Mouse (Mus musculus) kidney, adult 11 months (tissue): ENCODE data around the gene Kcnip4.

Source experiments
- DNase-seq: peaks from one replicate; pipeline ENCODE4 v3.0.0; 2022

The Kcnip4 gene

GRCm38 (mm10) chr5:48544784-48545734 is 979.6 kb downstream of the Kcnip4 start:
- DNase-seq = no peak

- DNase-seq = no peak
These were observed 1006.7 kb downstream of the Kcnip4 start for GRCm38 (mm10) chr5:48518035-48518434.

GRCm38 (mm10) chr5:48513354-48513753 is 1011.4 kb downstream of the Kcnip4 start:
- no peak for DNase-seq

GRCm38 (mm10) chr5:48511357-48511756 is 1013.4 kb downstream of the Kcnip4 start:
- DNase-seq = no peak

- no peak for DNase-seq
These were observed 1014.5 kb downstream of the Kcnip4 start for GRCm38 (mm10) chr5:48510241-48510640.

DNA sequence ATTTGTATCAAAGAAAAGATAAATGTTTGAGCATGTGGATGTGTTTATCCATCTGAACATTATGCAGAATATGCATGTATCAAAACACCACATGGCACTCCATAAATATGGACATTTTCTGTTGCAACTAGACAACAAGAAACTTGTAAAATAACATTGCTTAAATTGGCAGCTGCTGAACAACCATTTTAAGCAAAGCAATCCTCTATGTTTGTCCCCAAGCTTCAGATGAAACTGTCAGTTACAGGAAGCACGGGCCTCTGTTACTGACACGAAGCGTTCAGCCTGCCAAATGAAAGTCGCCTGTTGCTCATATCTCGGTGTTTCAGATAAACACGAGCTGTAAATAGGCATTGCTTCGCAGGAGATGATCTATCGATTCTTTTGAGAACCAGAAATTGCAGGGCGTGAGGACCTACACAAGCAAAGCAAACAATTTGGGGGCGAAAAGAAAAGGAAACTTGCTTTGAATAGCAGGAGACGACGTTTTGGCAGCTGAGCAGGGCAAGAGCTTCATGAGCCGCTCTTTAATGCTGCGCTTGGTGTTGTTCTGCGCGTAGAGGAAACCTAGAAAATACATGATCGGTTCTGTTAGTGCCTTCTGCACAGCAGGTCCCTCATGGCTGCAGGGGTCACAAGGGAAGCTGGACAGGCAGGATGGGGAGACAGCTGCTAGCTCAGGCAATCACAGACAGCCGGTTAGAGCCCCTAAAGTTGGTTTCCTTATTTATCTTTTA is 1015.3 kb downstream of the Kcnip4 start:
- DNase-seq = no peak

- DNase-seq = no peak
These were observed 1021.6 kb downstream of the Kcnip4 start for GRCm38 (mm10) chr5:48503094-48503493.

- no peak for DNase-seq
These were observed 1022.3 kb downstream of the Kcnip4 start for GRCm38 (mm10) chr5:48502442-48502841.

GRCm38 (mm10) chr5:48500204-48500603 is 1024.5 kb downstream of the Kcnip4 start:
- DNase-seq = no peak

- no peak for DNase-seq
These were observed 1033.7 kb downstream of the Kcnip4 start for GRCm38 (mm10) chr5:48490864-48491477.

DNA sequence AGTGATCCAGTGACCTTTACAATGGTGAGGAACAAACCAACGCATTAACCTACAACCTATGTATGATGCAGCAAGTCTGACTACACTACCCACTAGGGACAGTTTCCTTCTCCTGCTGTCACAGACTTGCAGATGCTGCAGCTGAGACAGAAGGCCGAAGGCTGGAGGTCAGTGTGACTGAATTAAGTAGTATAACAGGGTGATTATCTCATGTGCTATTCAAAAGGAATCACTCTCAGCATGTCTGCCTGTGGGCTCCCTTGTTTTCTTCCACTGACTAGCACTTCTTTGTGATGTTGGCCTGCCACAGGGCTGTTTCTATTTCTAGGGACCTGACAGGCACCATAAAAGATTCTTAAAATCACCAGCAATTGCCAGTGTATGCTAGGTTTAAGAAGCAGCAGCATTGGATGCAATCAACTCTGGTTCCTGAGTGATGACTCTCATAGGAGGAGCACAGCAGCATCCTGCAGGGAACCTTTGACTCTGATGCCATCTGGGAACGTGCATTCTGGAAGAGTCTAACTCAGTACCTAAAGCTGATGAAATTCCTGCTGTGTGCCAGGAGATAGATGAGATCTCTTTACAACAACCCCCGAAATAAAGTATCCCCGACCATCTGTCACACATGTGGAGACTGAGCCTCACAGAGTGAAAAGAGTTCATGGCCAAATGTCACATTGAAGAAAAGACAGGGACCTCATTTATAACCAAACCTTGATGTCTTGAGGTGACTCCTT is 1035.0 kb downstream of the Kcnip4 start:
- DNase-seq = no peak

DNA sequence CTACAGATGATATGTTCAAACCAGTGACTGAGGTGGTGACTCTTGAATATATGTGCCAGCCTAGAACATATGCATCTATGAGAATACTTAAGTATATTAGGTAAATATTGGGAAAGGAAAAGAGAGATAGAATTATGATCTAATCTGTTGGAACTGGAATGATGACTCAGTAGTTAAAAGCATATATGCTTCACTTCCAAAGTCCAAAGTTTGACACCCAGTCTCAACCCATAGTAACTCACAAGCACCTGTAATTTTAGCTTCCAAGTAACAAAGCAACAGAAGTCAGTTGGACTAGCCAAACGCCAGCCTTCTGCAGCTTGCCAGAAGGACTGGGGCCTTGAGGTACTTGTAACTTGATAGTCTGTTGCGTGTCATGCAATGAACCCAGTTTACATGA is 1041.6 kb downstream of the Kcnip4 start:
- no peak for DNase-seq

DNA sequence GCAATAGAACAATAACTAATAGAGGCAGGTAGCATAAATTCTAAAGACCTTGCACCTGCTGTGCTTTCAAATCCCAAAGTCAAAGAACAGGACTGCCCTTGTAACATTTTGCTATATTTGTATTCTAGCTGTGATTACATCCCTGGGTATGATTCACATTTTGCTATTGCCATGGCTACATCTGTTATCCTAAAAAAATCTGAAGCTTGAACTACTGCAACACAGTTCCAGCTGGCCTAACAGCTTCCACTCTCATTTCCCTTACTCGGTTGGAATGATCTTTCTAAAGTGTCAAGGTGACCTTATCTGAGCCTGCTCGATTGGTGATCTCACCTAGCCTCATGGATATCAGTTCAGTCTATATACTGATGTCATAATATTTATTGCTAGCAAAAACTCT is 1064.5 kb downstream of the Kcnip4 start:
- no peak for DNase-seq

DNA sequence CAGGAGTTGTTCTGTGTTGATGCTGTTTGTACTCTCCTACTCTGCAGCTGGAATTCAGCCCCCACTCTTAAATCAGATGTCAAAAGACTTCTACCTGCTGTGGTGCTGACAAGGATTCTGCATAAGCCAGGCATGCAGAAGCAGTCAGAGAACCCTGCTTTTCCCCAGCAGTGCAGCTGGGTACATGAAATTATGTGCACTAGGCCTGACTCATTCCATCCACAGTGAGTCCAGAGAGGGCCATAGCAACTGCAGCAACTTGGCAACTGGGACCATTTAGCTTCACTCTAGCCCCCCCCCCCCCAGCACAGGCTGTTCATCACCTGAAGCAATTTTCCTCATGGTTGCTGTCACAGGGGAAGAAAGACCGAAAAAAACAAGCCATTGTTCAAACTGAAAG is 1075.8 kb downstream of the Kcnip4 start:
- DNase-seq = no peak

DNA sequence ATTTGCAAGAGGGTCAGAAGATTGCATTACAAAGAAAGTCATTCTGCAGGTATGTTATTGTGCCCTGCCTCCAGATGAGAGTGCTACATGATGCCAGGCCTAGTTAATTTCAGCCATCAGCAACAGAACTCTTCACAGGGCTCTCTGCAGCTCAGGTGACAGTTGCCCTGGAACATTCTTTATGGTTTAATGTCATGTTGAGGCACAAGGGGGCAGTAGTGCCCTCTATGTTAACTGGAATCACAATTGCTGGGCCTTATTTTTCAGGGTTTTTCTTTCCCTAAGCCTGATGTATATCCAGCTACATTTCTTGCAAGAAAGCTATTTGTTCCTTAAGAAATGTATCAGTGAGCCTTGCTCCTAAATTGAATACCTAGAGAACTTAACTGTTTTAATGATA is 1094.2 kb downstream of the Kcnip4 start:
- no peak for DNase-seq

GRCm38 (mm10) chr5:48421957-48422356 is 1102.8 kb downstream of the Kcnip4 start:
- no peak for DNase-seq

- no peak for DNase-seq
These were observed 1105.0 kb downstream of the Kcnip4 start for GRCm38 (mm10) chr5:48419741-48420140.

DNA sequence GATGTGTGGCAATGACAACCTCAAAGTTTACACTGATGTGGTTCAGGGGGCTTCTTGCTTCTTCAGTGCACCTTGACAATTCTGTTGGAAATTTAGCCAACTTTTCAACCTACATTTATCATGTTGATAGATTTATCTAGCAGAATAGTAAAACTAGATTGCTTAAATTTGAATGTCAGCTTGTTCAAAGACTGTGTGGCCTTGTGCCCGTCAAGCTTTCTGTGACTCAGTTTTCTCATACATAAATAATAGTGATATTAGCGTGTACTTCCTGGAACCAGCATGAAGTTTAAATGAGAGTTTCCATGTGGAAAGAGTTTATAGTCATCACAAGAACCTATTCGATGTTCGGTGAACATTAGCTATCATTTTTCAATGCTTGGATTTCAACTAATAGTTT is 1112.4 kb downstream of the Kcnip4 start:
- no peak for DNase-seq

DNA sequence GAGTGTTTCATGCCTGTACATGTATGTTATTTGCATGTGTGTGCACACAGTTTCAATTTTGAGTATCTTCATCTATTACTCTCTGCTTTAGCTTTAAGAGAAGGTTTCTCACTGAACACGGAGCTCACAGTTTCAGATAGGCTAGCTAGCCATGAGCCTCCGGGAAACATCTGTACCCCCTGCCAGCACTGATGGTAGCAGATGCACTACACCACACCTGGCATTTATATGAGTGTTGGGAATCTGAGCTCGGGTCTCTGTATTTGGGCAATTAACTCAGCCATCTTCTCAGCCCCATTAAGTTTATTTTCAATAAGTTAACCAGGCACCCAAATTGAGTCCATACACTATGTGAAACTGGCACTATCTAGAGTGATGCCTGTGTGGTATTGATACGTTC is 1113.2 kb downstream of the Kcnip4 start:
- no peak for DNase-seq

DNA sequence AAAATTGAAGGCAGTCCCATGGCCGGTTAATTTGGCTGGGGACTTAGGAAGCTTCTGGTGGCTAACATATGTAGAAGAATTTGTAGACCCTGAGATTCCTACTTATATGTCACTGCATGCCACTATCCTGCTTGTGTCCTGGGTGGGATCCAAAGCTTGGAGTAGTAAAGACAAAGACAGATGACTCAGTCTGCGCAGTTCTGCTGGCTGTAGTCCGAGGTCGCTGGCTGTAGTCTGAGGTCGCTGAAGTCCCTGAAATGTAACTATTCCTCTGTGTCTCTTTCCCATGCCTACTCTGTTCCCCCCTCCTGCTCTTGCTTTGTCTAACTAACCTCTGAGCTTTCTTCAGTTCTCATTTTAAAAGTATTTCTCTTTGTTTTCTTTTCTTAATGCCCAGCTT is 1114.4 kb downstream of the Kcnip4 start:
- no peak for DNase-seq

DNA sequence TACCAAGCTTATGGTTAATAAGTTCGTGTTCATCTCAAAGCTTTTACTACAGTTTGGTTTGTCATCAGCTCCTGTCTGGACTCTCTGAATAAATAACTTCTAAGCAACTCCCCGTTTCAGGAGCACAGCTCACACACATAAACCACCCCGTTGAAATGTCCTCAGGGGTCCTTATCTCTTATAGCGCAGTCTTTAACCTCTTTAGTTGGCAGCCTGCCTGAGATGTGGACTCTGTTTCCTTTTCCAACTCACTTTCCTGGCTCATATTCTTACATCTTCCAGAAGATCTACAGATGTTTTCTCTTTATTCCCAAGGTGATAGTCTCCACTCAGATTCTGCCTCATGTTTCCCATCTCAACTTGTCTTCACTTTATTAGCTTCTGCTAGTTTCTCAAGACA is 1116.4 kb downstream of the Kcnip4 start:
- no peak for DNase-seq

DNA sequence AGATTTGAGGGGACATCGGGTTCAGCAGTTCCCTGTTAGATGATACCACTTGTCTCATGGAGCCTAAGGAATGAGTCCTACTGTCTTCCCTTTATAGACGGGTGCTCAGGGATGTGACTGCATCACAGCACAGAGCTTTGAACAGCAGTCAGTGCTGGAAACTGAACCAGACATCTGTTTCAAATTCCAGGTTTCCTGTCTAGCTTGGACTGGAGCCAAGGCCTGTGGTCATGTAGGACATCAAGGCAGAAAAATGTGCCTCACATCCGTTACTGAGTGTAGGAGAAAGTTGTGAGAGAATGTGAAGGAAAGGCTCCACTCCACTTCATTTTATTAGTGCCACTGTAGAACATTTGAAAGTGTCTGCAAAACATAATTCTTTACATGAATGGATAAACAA is 1122.2 kb downstream of the Kcnip4 start:
- peak; percentile 4 for DNase-seq
